Mouse (Mus musculus) thymus, postnatal 25 days (tissue): ENCODE data around the gene Slc41a3.

ENCODE experiments used
- DNase-seq: peaks from one replicate; pipeline ENCODE4 v3.0.0; 2022

Slc41a3 gene

GRCm38 (mm10) chr6:90604533-90605297 lies at the start of gene Slc41a3:
Gene Slc41a3 (plus strand): TSS chr6:90604725.
- DNase-seq: peak; percentile 84

GRCm38 (mm10) chr6:90556534-90557058 lies 47.9 kb upstream of the Slc41a3 start:
- no peak for DNase-seq

- no peak for DNase-seq
Measured at GRCm38 (mm10) chr6:90557077-90557476, 47.4 kb upstream of the Slc41a3 start.

GRCm38 (mm10) chr6:90557829-90558693 lies 46.5 kb upstream of the Slc41a3 start:
- DNase-seq: no peak

- DNase-seq: no peak
Measured at GRCm38 (mm10) chr6:90560390-90561058, 44.0 kb upstream of the Slc41a3 start.

- no peak for DNase-seq
Measured at GRCm38 (mm10) chr6:90561234-90561781, 43.2 kb upstream of the Slc41a3 start.

GRCm38 (mm10) chr6:90564240-90564639 lies 40.3 kb upstream of the Slc41a3 start:
- DNase-seq: no peak

- no peak for DNase-seq
Measured at GRCm38 (mm10) chr6:90565357-90566215, 38.9 kb upstream of the Slc41a3 start.

- DNase-seq: no peak
Measured at GRCm38 (mm10) chr6:90567486-90567885, 37.0 kb upstream of the Slc41a3 start.

- DNase-seq: no peak
Measured at GRCm38 (mm10) chr6:90567928-90568327, 36.6 kb upstream of the Slc41a3 start.

GRCm38 (mm10) chr6:90568721-90569120 lies 35.8 kb upstream of the Slc41a3 start:
- no peak for DNase-seq

- DNase-seq: no peak
Measured at GRCm38 (mm10) chr6:90569736-90570383, 34.7 kb upstream of the Slc41a3 start.

GRCm38 (mm10) chr6:90570392-90570791 lies 34.1 kb upstream of the Slc41a3 start:
- no peak for DNase-seq

- peak; percentile 63 for DNase-seq
Measured at GRCm38 (mm10) chr6:90575261-90575715, 29.2 kb upstream of the Slc41a3 start.

GRCm38 (mm10) chr6:90578174-90578573 lies 26.4 kb upstream of the Slc41a3 start:
- DNase-seq: no peak

GRCm38 (mm10) chr6:90582331-90582730 lies 22.2 kb upstream of the Slc41a3 start:
- DNase-seq: no peak

- DNase-seq: no peak
Measured at GRCm38 (mm10) chr6:90588113-90588512, 16.4 kb upstream of the Slc41a3 start.

- no peak for DNase-seq
Measured at GRCm38 (mm10) chr6:90590707-90591106, 13.8 kb upstream of the Slc41a3 start.

GRCm38 (mm10) chr6:90594972-90595371 lies 9.6 kb upstream of the Slc41a3 start:
- DNase-seq: no peak

GRCm38 (mm10) chr6:90597060-90597459 lies 7.5 kb upstream of the Slc41a3 start:
- no peak for DNase-seq

GRCm38 (mm10) chr6:90597592-90597991 lies 6.9 kb upstream of the Slc41a3 start:
- DNase-seq: no peak
